Mouse (Mus musculus): ENCODE measurements around the gene B3galt5.

B3galt5 gene

DNA sequence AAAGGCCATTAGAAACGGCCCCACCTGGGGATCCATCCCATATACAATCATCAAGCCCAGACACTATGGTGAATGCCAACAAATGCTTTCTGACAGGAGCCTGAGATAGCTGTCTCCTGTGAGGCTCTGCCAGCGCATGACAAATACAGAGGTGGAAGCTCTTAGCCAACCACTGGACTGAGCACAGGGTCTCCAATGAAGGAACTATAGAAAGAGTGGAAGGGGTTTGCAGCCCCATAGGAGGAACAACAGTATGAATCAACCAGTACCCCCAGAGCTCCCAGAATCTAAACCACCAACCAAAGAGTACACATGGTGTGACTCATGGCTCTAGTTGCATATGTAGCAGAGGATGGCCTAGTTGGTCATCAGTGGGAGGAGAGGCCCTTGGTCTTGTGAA lies 36.1 kb downstream of the B3galt5 start:
- DNase-seq (ENCODE audit: low spot score) = no peak

DNA sequence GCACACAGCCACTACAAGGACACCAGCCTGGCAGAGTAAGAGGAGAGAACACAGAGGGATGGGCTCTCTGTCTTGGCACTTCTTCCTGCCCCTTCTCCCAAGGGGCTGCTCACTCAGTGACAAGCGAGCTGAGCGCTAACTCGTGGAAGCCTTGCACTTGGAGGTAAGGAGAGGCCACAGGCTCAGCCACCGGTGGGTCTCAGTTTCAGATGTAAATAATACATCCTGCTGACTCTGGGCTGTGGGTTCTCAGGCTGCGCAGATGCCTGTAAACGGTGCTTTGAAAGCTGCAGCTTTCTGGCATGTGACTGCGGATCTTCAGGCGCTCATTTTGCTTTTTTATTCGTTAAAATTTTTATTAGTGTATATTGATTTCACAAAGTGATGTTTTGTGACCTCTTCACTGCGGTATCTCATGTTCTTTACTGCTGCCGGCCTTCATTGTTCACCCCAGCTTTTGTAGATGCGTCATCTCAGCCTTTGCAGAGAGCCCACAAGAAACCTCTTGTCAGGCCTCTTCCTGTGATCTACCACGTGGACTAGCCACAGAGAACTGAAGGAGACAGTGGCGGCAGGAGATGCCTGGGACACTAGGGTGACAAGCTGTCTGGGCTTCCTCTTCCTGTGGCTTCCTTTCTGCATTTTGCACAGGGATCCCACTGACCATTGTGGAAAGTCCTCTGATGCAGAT lies 37.5 kb downstream of the B3galt5 start:
- no peak for DNase-seq (ENCODE audit: low spot score)

DNA sequence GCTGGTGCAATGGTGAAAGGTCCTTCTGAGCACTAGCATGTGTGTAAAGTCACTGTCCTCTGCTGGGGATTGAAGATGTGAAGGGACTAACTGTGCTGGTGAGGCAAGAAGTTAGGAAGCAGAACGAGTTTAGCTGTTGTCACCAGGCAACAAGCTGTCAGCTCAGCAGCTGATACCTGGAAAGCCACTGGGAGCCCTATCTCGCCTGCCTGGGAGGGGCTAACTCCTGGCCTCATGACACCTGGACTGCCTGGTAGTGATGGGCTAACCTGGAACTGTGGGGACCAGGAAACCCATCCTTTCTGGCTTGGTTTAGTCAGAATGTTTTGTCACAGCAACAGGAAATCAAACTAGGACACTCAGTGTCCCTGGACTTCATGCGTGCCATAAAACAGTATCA lies 41.0 kb downstream of the B3galt5 start:
- DNase-seq (ENCODE audit: low spot score) = no peak

DNA sequence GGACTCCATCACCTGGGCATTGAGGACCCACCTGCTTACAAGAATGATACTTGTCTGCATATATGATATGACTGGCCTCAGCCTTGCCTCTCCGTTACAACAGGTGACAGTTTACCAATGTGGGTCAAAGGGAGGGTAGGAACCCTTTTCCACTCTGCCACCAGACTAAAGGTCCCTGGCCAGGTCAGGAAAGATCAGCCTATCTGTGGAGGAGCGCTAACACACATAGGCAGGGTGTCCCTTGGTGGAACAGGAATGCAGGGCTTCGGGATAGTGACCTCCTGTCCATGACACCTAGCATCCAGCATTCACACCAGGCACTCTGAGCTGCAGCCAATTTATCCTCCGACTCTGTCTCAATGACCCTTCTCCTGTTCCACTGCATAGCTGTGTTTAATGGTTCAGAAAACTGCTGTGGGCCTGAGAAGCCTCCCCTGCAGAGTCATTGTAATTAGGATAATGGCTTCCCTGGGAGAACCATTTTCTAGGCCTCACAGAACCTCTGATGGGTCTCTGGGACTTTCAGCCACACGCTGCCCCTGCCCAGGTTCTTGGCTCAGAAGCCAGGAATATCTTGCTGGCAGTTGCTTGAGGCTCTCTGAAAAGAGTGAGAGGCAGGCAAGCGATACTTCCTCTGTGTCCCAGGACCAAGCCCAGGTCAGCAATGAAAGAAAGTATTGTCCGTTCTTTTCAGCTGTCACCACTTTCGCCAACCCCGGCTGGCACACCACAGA lies 43.1 kb downstream of the B3galt5 start:
- DNase-seq (ENCODE audit: low spot score) = no peak

DNA sequence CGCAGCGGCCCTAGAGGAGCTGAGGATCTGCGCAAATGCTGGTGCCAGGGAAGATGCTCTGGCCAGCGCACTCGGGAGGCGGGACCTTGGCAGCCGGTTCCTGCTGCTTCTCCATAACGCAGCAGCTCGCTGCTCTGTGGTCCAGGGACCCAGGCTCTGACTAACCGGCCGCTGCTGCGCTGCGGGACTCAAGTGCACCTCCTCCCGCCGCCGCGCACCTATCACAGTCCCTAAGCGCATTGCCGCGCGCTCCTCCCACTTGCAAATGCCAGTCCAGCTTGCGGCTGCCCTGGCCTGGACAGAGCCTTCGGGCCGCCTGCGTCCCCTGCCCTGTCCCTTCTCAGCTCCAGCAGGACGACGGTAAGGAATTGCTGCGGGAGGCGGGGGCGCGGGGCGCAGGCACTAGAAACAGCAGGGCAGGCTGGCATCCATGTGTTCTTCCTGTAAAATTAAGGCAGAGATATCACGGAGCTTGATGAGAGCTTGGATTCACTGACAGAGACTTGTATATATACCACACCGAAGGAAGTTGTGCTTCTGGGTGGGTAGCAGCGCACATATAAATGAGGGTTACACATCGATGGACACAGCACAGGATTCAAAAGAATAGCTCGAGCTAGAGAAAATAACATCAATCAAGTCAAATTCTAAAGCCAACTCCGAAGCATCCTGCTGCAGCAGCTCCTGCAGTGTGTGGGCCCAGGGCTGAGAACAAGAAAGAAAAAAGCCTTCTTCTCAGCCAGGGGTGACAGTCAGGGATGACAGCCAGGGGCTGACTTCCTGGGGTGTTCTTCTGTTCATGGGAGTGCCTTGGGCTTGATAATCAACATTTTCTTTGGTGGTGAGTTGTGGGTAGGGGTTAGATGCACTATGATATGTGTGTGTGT lies 45.4 kb downstream of the B3galt5 start:
- DNase-seq (ENCODE audit: low spot score) = peak; percentile 29

DNA sequence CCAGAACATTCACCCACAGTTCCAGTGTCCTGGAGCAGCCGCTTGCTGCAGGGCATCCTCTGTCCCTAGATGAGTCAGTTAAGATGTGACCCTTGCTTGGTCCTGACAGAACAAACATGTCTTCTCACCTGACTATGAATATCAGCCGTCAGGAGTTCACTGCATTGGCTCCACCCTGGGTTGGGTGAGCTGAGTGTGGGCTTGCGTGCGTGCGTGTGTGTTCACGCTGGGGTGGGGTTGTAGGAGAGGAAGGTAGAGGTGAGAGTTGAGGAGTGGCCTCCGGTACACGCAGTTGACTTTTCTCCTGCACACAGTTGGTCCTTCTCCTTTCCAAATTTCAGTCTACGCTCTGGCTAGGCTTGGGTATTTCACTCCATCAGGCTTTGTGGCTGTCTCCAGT lies 47.0 kb downstream of the B3galt5 start:
- no peak for DNase-seq (ENCODE audit: low spot score)

DNA sequence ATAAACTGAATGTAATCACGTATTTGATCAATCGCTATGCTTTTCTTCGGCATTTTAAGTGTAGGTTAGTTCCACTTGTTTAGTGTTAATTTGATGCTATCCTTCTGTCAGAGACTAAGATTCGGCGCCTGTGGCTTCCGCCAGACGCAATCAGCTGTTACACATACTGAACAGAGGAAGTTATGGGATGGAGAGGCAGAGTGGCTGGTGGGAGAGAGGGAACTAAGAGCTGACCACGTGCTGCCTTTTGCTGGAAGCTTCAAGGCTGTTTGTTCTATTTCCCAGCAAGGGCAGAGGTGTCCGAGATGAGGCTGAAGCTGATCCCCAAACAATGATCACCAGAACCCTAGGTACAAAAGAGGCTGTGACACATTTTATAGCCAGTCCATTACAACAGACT lies 56.3 kb downstream of the B3galt5 start:
- no peak for DNase-seq (ENCODE audit: low spot score)

DNA sequence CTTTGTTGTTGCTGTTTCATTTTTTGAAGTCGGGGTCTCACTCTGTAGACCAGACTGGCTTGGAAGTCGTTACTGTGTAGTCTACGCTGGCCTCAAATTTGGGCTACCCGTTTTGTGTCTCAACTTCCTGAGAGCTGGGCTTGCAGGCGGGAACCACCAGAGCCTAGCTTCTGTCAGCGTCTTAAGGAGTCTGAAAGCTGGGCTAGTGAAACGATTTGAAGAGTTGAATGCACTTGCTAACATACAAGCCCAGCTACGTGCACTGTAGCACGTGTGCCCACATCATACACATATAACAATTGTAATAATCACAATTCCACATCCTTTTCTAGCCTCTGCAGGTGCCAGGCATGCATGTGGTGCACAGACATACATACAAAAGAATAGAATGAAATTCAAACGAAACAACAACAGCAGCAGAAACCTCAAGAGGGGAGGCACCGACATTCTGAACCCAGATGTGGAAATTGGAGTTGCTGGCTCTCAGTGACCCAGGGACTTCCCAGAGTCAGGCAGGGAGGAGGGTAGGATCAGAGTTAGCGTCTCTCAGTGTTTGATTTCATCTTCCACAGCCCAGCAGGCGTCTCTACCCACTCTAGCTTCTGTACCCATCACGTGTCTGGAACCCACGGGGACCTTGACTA lies 57.1 kb downstream of the B3galt5 start:
- DNase-seq (ENCODE audit: low spot score) = no peak

DNA sequence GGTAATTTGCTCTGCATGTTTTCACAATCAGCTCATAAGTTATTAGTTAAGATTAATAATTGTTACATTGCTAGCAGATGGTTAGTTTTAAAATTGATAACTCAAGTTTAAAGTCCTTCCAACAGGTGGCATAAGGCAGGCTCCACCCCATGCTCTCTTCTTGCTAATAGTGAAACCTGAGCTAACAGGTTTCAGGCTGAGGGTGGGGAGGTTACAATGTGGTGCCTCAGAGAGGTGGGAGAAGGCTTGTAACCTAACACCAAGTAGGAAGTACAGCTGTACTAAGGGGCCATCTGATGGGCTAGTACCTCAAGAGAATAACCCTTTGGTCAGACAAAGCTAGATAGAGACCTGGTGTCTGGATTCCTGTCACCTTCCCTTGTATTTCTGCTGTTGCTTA lies 62.5 kb downstream of the B3galt5 start:
- no peak for DNase-seq (ENCODE audit: low spot score)

DNA sequence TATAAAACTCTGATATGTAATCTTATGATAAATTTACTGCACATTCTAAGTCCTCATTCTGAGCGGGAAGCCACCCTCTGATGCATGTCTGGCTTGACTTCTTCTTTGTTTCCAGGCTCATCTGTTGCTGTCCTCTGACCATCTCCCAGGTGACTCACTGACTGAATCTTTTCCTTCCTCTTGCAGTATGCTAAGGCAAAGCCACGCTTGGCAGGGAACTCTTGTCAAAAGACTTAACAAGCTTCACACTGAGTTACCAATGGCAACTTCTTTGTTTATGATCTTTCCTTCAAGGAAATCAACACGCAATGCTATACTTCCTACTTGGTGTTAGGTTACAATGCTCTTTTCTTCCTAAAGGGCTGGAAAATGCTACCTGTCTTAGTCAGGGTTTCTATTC lies 63.0 kb downstream of the B3galt5 start:
- no peak for DNase-seq (ENCODE audit: low spot score)

DNA sequence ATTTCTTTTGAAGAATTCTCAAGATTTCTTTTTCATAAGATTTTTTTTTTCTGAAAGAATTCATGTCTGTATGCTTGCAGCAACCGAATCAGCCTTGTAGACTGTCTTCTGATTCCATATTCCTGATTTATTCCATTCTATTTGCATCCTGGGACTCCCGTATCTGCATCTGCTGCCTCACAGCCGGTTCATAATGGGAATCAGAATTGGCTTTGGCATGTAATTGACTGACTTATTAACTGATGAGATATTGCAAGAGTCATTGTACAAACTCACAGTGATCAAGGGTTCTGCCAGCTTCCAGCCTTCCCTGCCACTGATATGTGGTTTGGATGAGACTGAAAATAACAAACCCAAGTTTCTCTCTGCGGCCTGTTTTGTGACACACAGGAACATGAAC lies 67.8 kb downstream of the B3galt5 start:
- DNase-seq (ENCODE audit: low spot score) = no peak

DNA sequence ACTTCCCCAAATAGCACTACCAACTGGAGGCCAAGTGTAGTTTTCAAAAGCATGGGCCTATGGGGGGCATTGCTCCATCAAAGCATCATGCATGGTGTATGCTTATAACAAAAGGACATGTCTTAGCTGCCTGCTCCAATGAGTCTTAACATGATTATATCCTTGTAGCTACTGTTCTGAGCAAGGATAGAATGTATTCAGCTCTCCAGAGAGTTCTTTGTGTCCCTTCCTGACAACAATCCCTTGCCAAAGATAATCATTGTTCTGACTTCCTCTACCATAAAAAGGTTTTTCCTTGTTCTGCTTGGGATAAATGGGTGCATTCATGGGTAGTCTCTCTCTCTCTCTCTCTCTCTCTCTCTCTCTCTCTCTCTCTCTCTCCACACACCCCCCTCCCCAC lies 68.8 kb downstream of the B3galt5 start:
- no peak for DNase-seq (ENCODE audit: low spot score)

DNA sequence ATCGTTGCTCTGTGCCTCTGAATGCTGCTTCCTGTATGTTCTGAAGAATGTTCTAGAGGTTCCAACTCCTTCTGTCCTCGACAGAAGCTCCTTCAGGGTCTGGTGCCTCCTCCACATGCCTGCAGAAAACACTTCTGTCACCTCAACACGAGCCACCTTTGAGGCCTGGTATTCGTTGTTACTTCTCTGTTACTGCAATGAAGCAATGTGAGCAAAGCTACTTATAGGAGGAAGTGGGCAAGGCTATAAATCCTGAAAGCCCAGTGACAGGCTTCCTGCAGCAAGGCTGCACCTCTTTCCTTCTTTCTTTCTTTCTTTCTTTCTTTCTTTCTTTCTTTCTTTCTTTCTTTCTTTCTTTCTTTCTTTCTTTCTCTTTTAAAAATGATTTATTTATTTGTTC lies 71.3 kb downstream of the B3galt5 start:
- no peak for DNase-seq (ENCODE audit: low spot score)

DNA sequence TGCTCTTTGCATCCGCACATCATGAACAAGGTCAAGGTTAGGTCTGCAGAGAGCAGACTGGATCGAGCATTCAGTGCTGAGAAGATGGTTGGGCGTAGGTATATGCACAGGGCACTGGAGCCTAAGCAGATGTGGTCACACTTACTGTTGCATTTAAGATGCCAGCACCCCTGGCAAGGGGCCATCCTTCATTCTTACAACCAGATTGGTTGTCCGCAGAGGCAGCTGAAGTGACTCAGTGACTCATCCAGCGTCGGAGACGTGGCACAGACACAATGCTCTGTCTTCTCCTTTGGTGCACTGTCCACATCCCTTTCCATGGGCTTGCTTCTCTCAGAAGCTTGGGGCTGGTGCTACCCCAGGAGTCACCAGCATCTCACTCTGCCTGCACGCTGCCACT lies 82.2 kb downstream of the B3galt5 start:
- no peak for DNase-seq (ENCODE audit: low spot score)

DNA sequence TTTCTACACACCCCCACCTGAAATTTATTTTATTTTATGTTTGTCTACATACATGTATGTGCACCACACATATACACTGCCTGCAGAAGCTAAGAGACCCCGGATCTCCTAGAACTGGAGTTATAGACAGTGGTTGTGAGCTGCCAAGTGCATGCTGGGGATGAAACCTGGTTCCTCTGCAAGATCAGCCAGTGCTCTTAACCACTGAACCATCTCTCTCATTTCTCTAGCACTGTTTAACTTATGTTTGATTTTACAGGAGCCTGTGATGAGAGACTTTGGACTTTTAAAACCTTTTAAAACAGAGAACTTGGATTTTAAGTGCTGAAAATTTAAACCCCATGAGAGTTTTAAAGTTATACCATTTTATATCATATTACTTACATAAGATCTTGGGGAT lies 87.1 kb downstream of the B3galt5 start:
- no peak for DNase-seq (ENCODE audit: low spot score)

DNA sequence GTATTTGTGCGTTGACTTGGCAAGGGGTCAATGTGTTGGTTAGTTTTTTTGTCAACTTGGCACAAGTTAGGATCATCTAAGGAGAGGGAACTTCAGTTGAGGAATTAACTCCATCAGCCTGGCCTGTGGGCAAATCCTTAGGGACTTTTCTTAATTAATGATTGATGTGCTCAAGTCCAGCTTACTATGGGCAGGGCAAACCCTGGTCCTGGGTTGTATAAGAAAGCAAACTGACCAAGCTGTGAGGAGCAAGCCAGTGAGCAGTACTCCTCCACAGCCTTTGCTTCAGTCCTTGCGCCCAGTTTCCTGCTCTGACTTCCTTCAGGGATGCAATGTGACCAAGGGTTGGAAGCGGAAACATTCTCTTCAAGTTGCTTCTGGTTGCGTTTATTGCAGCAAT lies 87.6 kb downstream of the B3galt5 start:
- DNase-seq (ENCODE audit: low spot score) = no peak

DNA sequence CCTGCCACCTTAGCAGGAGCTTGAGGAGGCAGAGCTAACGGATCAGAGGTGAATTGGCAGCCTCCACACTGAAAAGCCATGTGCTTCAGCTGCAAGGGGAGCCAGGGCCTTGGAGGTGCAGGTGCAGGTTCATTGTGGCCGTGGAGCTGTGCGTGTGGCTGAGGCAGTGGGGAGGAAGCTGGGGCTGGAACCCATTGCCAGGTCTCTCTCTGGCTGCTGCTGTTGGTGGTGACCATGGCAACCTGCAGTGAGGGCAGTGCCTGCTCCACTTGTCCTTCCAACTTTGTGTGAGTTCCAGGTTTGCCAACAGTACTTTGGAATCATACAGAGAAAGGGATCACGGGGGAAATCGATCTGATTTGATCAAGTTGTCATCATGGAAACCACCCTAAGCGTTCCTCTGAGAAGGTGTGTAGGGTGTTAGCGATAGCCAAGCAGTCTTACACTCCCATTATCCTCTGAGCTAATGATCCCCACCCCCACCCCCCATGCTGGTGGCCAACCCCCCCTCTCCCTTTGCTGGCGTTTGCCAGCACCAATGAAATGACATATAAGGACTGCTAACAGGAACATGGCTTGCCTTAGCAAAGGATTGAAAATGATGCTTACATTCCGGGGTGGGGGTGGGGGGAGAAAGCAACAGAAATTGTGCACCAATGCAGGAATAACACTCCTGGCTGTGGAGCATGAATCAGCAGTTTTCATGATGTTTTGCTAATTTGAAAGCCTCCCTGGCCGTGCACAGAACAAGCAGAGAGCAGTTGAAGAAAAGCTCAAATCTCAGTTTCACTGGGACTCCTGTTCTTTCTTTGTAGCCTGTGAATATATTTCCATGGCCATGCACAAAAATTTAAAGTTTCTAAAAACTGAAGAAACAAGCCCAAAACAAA lies 90.8 kb downstream of the B3galt5 start:
- DNase-seq (ENCODE audit: low spot score) = no peak

DNA sequence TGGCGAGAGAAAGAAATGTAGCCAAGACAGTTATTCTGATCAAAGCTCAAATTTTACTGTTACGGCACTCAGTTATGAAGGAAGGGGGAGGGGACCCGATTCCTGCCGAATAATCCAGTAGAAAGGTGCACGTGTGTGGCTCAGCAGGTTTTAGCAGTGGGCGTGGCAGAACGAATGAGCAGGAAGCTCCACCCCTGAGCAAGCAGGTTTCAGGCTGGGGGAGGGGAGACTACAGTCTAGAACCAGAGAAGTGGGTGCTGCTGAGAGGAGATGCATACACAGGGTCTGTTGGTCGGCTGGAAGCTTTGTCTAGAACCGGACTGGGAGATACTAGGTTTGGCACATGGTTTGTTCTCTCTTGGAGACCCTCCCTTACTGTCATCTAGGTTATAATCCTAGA lies 91.7 kb downstream of the B3galt5 start:
- peak; percentile 77 for DNase-seq (ENCODE audit: low spot score)

DNA sequence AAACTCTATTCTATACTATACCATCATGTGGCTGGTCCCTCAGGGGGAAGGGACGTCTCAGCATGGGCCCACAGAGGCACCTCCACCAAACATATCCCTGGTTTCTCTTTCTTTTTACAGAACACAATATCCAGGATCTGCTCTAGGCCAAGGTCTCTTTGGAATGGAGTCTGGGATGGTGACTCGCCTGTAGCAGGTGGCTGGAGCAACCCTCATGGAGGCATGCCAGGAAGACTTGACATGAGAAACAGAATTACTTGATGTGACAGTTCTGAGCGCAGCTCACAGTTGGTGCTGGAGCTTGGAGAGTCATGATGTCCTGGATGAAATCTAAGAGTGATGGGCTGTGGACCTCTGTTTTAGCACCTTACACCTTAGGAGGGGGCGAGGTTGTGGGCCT lies 104.0 kb downstream of the B3galt5 start:
- no peak for DNase-seq (ENCODE audit: low spot score)

DNA sequence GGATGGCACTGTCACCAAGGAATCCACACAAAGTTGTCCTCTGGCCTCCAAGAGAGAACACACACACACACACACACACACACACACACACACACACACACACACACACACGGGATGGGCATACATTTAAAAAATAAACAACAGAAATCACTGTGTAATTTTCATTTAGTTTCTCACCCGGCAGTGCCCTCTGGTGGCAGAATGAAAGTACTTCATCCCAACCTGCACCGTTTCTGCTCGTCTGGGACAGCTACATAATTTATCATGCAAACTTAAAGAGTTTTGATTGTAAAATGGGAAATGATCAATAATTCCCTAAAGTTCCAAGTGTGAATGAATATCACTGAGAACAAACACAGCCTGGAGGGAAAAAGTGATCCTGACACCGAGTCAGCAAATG lies 105.7 kb downstream of the B3galt5 start:
- peak; percentile 53 for DNase-seq (ENCODE audit: low spot score)

DNA sequence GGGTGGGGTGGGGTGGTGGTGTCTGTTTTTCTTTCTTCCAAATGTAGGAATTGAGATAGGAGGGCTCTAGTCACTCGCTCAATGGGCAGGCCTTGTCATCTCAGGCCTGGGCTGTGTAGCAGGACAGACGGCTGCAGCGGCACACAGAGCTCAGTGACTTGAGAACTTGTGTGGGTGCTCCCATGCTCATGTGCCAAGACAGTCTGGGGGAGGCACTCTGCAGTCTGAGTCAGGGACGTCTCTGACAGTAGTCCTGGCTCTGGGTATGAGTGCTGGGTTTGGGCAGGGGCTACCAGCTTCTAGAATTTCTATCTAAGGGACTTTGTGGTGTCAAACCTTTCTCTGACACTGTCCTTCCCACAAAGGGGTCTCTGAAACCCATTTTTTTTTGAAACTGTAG lies 106.3 kb downstream of the B3galt5 start:
- no peak for DNase-seq (ENCODE audit: low spot score)
